Mouse (Mus musculus) spleen, postnatal 14 days (tissue): Measurements from ENCODE around the gene Neto2.
"Not testable (repeated sequence)": the region's sequence is repeated elsewhere in the genome, so short reads cannot be mapped to it uniquely, and the experiment has no call there.

ENCODE experiments used
- DNase-seq, 2 experiments: peaks; one replicate each; pipeline ENCODE4 v3.0.0; 2021 to 2022; ENCODE audit warnings: low spot score in 2 of 2

Gene Neto2

GRCm38 (mm10) chr8:85700751-85701351 is at the start of gene Neto2:
Gene Neto2 (minus strand): TSS chr8:85700924.
- peak; percentile 35 to 37 for DNase-seq

- no peak for DNase-seq
These were observed 44.3 kb upstream of the Neto2 start for GRCm38 (mm10) chr8:85745053-85745452.

GRCm38 (mm10) chr8:85730545-85730944 is 29.8 kb upstream of the Neto2 start:
- DNase-seq: no peak

GRCm38 (mm10) chr8:85717271-85717670 is 16.5 kb upstream of the Neto2 start:
- DNase-seq: no peak

- DNase-seq: no peak
These were observed 16.0 kb upstream of the Neto2 start for GRCm38 (mm10) chr8:85716696-85717095.

GRCm38 (mm10) chr8:85706988-85707387 is 6.3 kb upstream of the Neto2 start:
- no peak for DNase-seq

GRCm38 (mm10) chr8:85700101-85700750 is 498 bp downstream of the Neto2 start:
- DNase-seq: peak; percentile 19 to 38

- DNase-seq: peak; percentile 14 to 43
These were observed 1.7 kb downstream of the Neto2 start for GRCm38 (mm10) chr8:85699051-85699450.

GRCm38 (mm10) chr8:85665146-85665545 is 35.6 kb downstream of the Neto2 start:
- no peak for DNase-seq

- DNase-seq: peak in 1 of 2 experiments; percentile 35
These were observed 38.7 kb downstream of the Neto2 start for GRCm38 (mm10) chr8:85661995-85662394.

GRCm38 (mm10) chr8:85651201-85651600 is 49.5 kb downstream of the Neto2 start:
- no peak for DNase-seq

- DNase-seq: no peak
These were observed 52.2 kb downstream of the Neto2 start for GRCm38 (mm10) chr8:85648553-85648952.

GRCm38 (mm10) chr8:85644921-85645665 is 55.6 kb downstream of the Neto2 start:
- no peak for DNase-seq

- DNase-seq: no peak
These were observed 76.3 kb downstream of the Neto2 start for GRCm38 (mm10) chr8:85624450-85624849.

- no peak for DNase-seq
These were observed 77.5 kb downstream of the Neto2 start for GRCm38 (mm10) chr8:85623246-85623645.

GRCm38 (mm10) chr8:85618789-85619188 is 81.9 kb downstream of the Neto2 start:
- DNase-seq: no peak

- not testable (repeated sequence) for DNase-seq
These were observed 83.6 kb downstream of the Neto2 start for GRCm38 (mm10) chr8:85617125-85617524.

- no peak for DNase-seq
These were observed 91.9 kb downstream of the Neto2 start for GRCm38 (mm10) chr8:85608836-85609235.

- no peak for DNase-seq
These were observed 92.9 kb downstream of the Neto2 start for GRCm38 (mm10) chr8:85607804-85608203.

- no peak for DNase-seq
These were observed 93.8 kb downstream of the Neto2 start for GRCm38 (mm10) chr8:85606974-85607373.

- no peak for DNase-seq
These were observed 94.2 kb downstream of the Neto2 start for GRCm38 (mm10) chr8:85606561-85606960.

GRCm38 (mm10) chr8:85604201-85604600 is 96.5 kb downstream of the Neto2 start:
- DNase-seq: no peak
